Mouse (Mus musculus) heart, adult 2 months (tissue): ENCODE measurements around the gene Phldb2.

Experiments
- CTCF ChIP-seq: fragments of 200-600 bp; IDR thresholded peaks from 2 replicates; pipeline ENCODE4 v1.8.1; 2022; ENCODE audit warnings: antibody characterized with exemption, mild to moderate bottlenecking, moderate library complexity
- EP300 ChIP-seq: fragments of 200-500 bp; IDR thresholded peaks from 2 replicates; pipeline ENCODE4 v1.6.1; 2011; ENCODE audit warnings: low read depth, low read length, control low read depth; ENCODE audit not compliant: insufficient read depth
- POLR2A ChIP-seq: fragments of 200-500 bp; IDR thresholded peaks from 2 replicates; pipeline ENCODE4 v1.6.1; 2011; ENCODE audit warnings: mild to moderate bottlenecking, low read depth, low read length, control low read depth; ENCODE audit not compliant: insufficient read depth

- no peak for TF ChIP-seq CTCF
- TF ChIP-seq POLR2A = no peak
- no peak for TF ChIP-seq EP300
Measured at GRCm38 (mm10) chr16:45762859-45763505, 190.4 kb downstream of the Phldb2 start.
